Mouse (Mus musculus): ENCODE data around the gene Strada. TPM values are rescaled to one million over a fixed set of nuclear protein-coding genes. Genes with fewer than 3 reads are reported as not detected.
"Not testable (repeated sequence)": the region's sequence is repeated elsewhere in the genome, so short reads cannot be mapped to it uniquely, and the experiment has no call there.

Gene Strada
- polyA plus RNA-seq, 1 experiment from 2014 or later, result 32.1 TPM

- H3K4me1 ChIP-seq (ENCODE audit: insufficient read depth, low read length), result peaks cover 16% of the 10 kb centered on the region; the same call in 1 of the 2 replicates
- H3K9ac ChIP-seq (replicated peaks; ENCODE audit: low read length), result peak overlapping the region; percentile 14; the same call in 1 of the 2 replicates
- peak overlapping the region; percentile 95 for H3K27ac ChIP-seq (ENCODE audit: low read length)
- H3K4me2 ChIP-seq (replicated peaks; ENCODE audit: low read depth, low read length), result peak overlapping the region; percentile 24
- H3K36me3 ChIP-seq (ENCODE audit: insufficient read depth, low read length), result peaks cover 12% of the 10 kb centered on the region; the same call in 1 of the 2 replicates
- no peak overlapping the region for H3K4me3 ChIP-seq (ENCODE audit: low read length)
- H3K9me3 ChIP-seq (ENCODE audit: low read length), result no peaks in the 10 kb centered on the region
- ATAC-seq (ENCODE audit: low FRiP score, low TSS enrichment), result peak; percentile 89
- H3K27me3 ChIP-seq (ENCODE audit: insufficient read depth, low read length), result no peaks in the 10 kb centered on the region
- WGBS, result 38% methylated on average over 8 of the region's 8 CpGs
Measured at GRCm38 (mm10) chr11:106134580-106135528, 67.1 kb downstream of the Strada start.

GRCm38 (mm10) chr11:106132516-106132915 lies 69.5 kb downstream of the Strada start:
- H3K36me3 ChIP-seq (ENCODE audit: insufficient read depth, low read length), result peaks cover 19% of the 10 kb centered on the region; the same call in 1 of the 2 replicates
- H3K4me2 ChIP-seq (replicated peaks; ENCODE audit: low read depth, low read length), result no peak overlapping the region
- H3K9me3 ChIP-seq (ENCODE audit: low read length), result no peaks in the 10 kb centered on the region
- ATAC-seq (ENCODE audit: low FRiP score, low TSS enrichment), result no peak
- 49% methylated on average over 5 of the region's 5 CpGs for WGBS
- no peak overlapping the region for H3K9ac ChIP-seq (replicated peaks; ENCODE audit: low read length)
- no peak overlapping the region for H3K4me3 ChIP-seq (ENCODE audit: low read length)
- peaks cover 16% of the 10 kb centered on the region; the same call in 1 of the 2 replicates for H3K4me1 ChIP-seq (ENCODE audit: insufficient read depth, low read length)
- H3K27ac ChIP-seq (ENCODE audit: low read length), result no peak overlapping the region
- no peaks in the 10 kb centered on the region for H3K27me3 ChIP-seq (ENCODE audit: insufficient read depth, low read length)

- 87% methylated on average over 1 of the region's 1 CpGs for WGBS
Measured at GRCm38 (mm10) chr11:106129477-106129876, 72.5 kb downstream of the Strada start.

DNA sequence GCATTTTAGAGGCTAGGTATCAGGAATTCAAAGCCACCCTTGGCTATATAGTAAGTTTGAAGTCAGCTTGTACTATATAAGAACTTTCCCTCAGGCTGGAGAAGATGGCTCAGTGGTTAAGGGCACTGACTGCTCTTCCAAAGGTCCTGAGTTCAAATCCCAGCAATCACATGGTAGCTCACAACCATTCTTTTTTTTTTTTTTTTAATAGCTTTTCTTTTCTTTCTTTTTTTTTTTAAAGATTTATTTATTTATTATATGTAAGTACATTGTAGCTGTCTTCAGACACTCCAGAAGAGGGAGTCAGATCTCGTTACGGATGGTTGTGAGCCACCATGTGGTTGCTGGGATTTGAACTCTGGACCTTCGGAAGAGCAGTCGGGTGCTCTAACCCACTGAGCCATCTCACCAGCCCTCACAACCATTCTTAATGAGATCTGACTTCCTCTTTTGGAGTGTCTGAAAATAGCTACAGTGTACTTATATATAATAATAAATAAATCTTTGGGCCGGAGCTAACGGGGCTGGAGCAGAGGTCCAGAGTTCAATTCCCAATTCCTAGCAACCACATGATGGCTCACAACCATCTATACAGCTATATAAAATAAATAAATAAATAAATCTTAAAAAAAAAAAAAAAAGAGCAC lies 75.1 kb downstream of the Strada start:
- not testable (repeated sequence) for ATAC-seq (ENCODE audit: low FRiP score, low TSS enrichment); H3K4me3 ChIP-seq (ENCODE audit: low read length); H3K27me3 ChIP-seq (ENCODE audit: insufficient read depth, low read length); H3K9ac ChIP-seq (replicated peaks; ENCODE audit: low read length); H3K4me1 ChIP-seq (ENCODE audit: insufficient read depth, low read length); H3K27ac ChIP-seq (ENCODE audit: low read length); H3K9me3 ChIP-seq (ENCODE audit: low read length); H3K4me2 ChIP-seq (replicated peaks; ENCODE audit: low read depth, low read length)
- WGBS, result 94% methylated on average over 4 of the region's 6 CpGs
- peaks cover 34% of the 10 kb centered on the region for H3K36me3 ChIP-seq (ENCODE audit: insufficient read depth, low read length)

More at GRCm38 (mm10) chr11:106129477-106129876, 72.5 kb downstream of the Strada start:
- ATAC-seq (ENCODE audit: low FRiP score, low TSS enrichment), result no peak
- peaks cover 6% of the 10 kb centered on the region; the same call in 1 of the 2 replicates for H3K4me1 ChIP-seq (ENCODE audit: insufficient read depth, low read length)
- H3K27me3 ChIP-seq (ENCODE audit: insufficient read depth, low read length), result no peaks in the 10 kb centered on the region
- H3K4me3 ChIP-seq (ENCODE audit: low read length), result no peak overlapping the region
- peaks cover 22% of the 10 kb centered on the region for H3K36me3 ChIP-seq (ENCODE audit: insufficient read depth, low read length)
- no peak overlapping the region for H3K27ac ChIP-seq (ENCODE audit: low read length)
- H3K9me3 ChIP-seq (ENCODE audit: low read length), result no peaks in the 10 kb centered on the region
- H3K9ac ChIP-seq (replicated peaks; ENCODE audit: low read length), result no peak overlapping the region
- no peak overlapping the region for H3K4me2 ChIP-seq (replicated peaks; ENCODE audit: low read depth, low read length)

DNA sequence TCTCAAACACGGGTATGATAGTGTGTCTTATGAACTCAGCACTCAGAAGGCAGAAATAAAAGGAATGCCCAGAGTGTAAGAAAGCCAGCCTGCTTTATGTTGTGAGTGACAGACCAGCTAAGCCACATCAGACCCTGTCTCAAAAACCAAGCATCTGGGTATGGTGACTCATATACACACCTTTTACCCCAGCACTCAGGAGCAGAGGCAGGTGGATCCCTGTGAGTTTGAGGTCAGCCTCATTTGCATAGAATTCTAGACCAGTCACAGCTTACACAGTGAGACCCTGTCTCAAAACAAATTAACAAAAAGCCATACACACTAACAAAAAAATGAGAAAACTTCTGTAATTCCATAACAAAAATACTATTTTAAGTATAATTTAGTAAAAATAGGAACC lies 76.1 kb downstream of the Strada start:
- no peak for ATAC-seq (ENCODE audit: low FRiP score, low TSS enrichment)
- no peaks in the 10 kb centered on the region for H3K27me3 ChIP-seq (ENCODE audit: insufficient read depth, low read length)
- no peaks in the 10 kb centered on the region for H3K9me3 ChIP-seq (ENCODE audit: low read length)
- H3K4me3 ChIP-seq (ENCODE audit: low read length), result no peak overlapping the region
- H3K4me2 ChIP-seq (replicated peaks; ENCODE audit: low read depth, low read length), result no peak overlapping the region
- 78% methylated on average over 1 of the region's 1 CpGs for whole genome bisulfite sequencing
- H3K9ac ChIP-seq (replicated peaks; ENCODE audit: low read length), result no peak overlapping the region
- H3K4me1 ChIP-seq (ENCODE audit: insufficient read depth, low read length), result no peaks in the 10 kb centered on the region
- H3K27ac ChIP-seq (ENCODE audit: low read length), result no peak overlapping the region
- peaks cover 34% of the 10 kb centered on the region for H3K36me3 ChIP-seq (ENCODE audit: insufficient read depth, low read length)

GRCm38 (mm10) chr11:106124784-106125183 lies 77.2 kb downstream of the Strada start:
- Histone ChIP-seq H3K27ac (ENCODE audit: low read length) (no peak overlapping the region), H3K9ac (replicated peaks; ENCODE audit: low read length) (no peak overlapping the region), H3K9me3 (ENCODE audit: low read length) (no peaks in the 10 kb centered on the region), H3K27me3 (ENCODE audit: insufficient read depth, low read length) (no peaks in the 10 kb centered on the region), H3K4me3 (ENCODE audit: low read length) (no peak overlapping the region), H3K36me3 (ENCODE audit: insufficient read depth, low read length) (peaks cover 34% of the 10 kb centered on the region), H3K4me1 (ENCODE audit: insufficient read depth, low read length) (no peaks in the 10 kb centered on the region), H3K4me2 (replicated peaks; ENCODE audit: low read depth, low read length) (no peak overlapping the region)
- ATAC-seq (ENCODE audit: low FRiP score, low TSS enrichment), result no peak
- WGBS, result 80% methylated on average over 4 of the region's 4 CpGs

DNA sequence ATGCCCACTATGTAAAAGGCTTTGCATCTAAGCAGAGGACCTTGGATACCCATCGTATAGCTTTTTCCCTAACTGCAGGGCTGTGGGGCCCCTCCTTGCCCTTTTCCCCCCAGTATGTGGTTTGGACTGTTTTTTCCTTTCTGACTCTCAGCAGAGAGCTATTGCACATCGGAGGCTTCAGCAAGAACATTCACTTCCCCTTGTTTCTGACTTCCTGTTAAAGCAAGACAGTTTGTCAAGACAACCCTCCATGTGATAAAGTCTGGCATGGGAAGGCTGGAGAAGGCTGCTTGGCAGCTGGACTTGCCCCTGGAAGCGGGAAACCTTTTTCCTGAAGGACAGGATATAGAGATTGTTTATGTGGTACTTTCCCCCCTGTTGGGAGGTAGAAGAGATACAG lies 79.2 kb downstream of the Strada start:
- peak overlapping the region; percentile 4; the same call in 1 of the 2 replicates for H3K27ac ChIP-seq (ENCODE audit: low read length)
- ATAC-seq (ENCODE audit: low FRiP score, low TSS enrichment), result no peak
- peaks cover 44% of the 10 kb centered on the region for H3K36me3 ChIP-seq (ENCODE audit: insufficient read depth, low read length)
- 78% methylated on average over 3 of the region's 3 CpGs for WGBS
- H3K27me3 ChIP-seq (ENCODE audit: insufficient read depth, low read length), result no peaks in the 10 kb centered on the region
- H3K4me1 ChIP-seq (ENCODE audit: insufficient read depth, low read length), result no peaks in the 10 kb centered on the region
- H3K9ac ChIP-seq (replicated peaks; ENCODE audit: low read length), result no peak overlapping the region
- no peak overlapping the region for H3K4me2 ChIP-seq (replicated peaks; ENCODE audit: low read depth, low read length)
- H3K9me3 ChIP-seq (ENCODE audit: low read length), result no peaks in the 10 kb centered on the region
- no peak overlapping the region for H3K4me3 ChIP-seq (ENCODE audit: low read length)

GRCm38 (mm10) chr11:106122221-106122620 lies 79.7 kb downstream of the Strada start:
- H3K36me3 ChIP-seq (ENCODE audit: insufficient read depth, low read length), result peaks cover 47% of the 10 kb centered on the region
- no peak overlapping the region for H3K9ac ChIP-seq (replicated peaks; ENCODE audit: low read length)
- H3K4me3 ChIP-seq (ENCODE audit: low read length), result no peak overlapping the region
- no peaks in the 10 kb centered on the region for H3K4me1 ChIP-seq (ENCODE audit: insufficient read depth, low read length)
- H3K9me3 ChIP-seq (ENCODE audit: low read length), result no peaks in the 10 kb centered on the region
- no peaks in the 10 kb centered on the region for H3K27me3 ChIP-seq (ENCODE audit: insufficient read depth, low read length)
- H3K27ac ChIP-seq (ENCODE audit: low read length), result peak overlapping the region; percentile 4; the same call in 1 of the 2 replicates
- no peak overlapping the region for H3K4me2 ChIP-seq (replicated peaks; ENCODE audit: low read depth, low read length)
- WGBS, result 95% methylated on average over 5 of the region's 5 CpGs
- no peak for ATAC-seq (ENCODE audit: low FRiP score, low TSS enrichment)

Measured in kidney, embryonic 16.5 days (tissue).